In the genomic region with DNA sequence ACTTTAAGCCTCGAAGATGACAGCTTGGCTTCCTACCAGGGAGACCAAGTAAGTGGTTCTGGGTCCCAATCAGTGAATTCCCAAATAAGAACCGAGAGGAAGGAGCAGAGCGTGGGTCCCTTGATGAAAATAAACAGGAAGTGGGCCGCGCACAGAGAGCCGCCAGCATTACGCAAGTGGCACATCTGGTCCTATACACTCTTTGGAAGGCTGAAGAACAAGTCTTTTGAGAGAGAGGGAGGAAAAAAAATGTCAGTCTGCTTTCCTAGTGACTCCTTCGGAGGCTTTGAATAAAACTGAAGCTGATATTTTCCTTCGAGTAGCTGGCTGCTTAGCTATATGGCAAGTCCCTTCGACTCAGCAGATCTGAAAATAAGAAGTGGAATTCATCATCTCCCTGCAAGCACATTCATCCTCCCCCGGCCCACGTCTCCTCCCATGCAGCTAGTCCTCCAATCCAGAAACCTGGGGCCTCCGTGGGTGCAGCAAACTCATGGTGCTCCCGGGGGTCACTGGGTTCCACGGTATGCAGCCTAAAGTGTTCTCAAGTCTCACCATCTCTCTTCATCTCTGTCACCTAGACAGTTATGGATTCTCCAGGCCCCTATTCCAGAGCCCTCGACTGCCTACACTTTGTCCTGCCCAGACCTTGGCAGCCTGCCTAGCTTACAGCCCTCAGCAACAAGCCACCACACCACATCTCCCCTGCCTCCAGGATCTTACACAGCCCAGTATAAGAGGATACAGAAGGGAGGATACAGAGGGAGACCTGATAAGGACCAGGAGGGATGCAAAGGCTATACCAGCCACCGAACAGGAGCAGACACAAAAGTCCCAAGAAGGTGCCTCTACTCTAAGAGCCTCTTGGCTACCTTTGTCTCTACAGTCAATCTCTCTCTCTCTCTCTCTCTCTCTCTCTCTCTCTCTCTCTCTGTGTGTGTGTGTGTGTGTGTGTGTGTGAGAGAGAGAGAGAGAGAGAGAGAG, we compare ENCODE assay signal across 8 mouse cellular contexts. TPM values are rescaled to one million over a fixed set of nuclear protein-coding genes. Genes with fewer than 3 reads are reported as not detected.
A peak's percentile ranks its signal among the peaks of the same experiment; 100 is the strongest.
DNase-seq lines count a peak whose midpoint lies in the region; TF ChIP-seq lines count a peak whose summit lies in the region.

No protein-coding gene starts in this region.

- peak overlapping the region; percentile 25 for H3K27ac ChIP-seq in bone marrow macrophage, adult 2 months (ENCODE audit: insufficient read depth, low read depth, low read length)

- TF ChIP-seq CTCF in bone marrow macrophage, adult 2 months (IDR thresholded peaks at IDR 0.05; ENCODE audit: low read depth, low read length) = no peak
- TF ChIP-seq CTCF in lung, adult 2 months (IDR thresholded peaks at IDR 0.05; ENCODE audit: insufficient read depth, low read length) = no peak

- H3K4me3 ChIP-seq in bone marrow macrophage, adult 2 months (ENCODE audit: insufficient read depth, low read length) = no peak overlapping the region
- H3K4me3 ChIP-seq in lung, adult 2 months (replicated peaks; ENCODE audit: extremely low read depth, low read depth, low read length) = no peak overlapping the region

- peak; percentile 21 for DNase-seq in 416B (ENCODE audit: low read depth)
- peak; percentile 72 to 75 for DNase-seq in heart, adult 9 months (ENCODE audit: low spot score in 2 of 2)
- peak; percentile 64 to 65 for DNase-seq in kidney, postnatal 25 days
- peak; percentile 22 for DNase-seq in lung, adult 2 months
- peak; percentile 86 for DNase-seq in telencephalon, adult 2 months (ENCODE audit: low read depth, low spot score)
- no peak for DNase-seq in cerebellum, postnatal 36 days
- no peak for DNase-seq in urinary bladder, postnatal 14 days (ENCODE audit: low spot score)

- no peak for TF ChIP-seq POLR2A in bone marrow macrophage, adult 2 months (IDR thresholded peaks at IDR 0.05; ENCODE audit: borderline replicate concordance, low read depth, low read length)
- no peak for TF ChIP-seq POLR2A in lung, adult 2 months (IDR thresholded peaks at IDR 0.05; ENCODE audit: borderline replicate concordance, extremely low read depth, low read depth, low read length)

- peaks cover 35% of the 10 kb centered on the region for H3K4me1 ChIP-seq in bone marrow macrophage, adult 2 months (ENCODE audit: control insufficient read depth, insufficient read depth, low read length)
- H3K4me1 ChIP-seq in lung, adult 2 months (ENCODE audit: control insufficient read depth, insufficient read depth, low read length) = peaks cover 6% of the 10 kb centered on the region; the same call in 1 of the 2 replicates

- WGBS in lung, adult 2 months = 23% methylated on average over 17 of the region's 17 CpGs

RNA-seq across cellular contexts. Expression of a gene that starts 43.8 kb away (rescaled TPM):
- not detected in 2 replicates for polyA plus RNA-seq in bone marrow macrophage, adult 2 months (2012; ENCODE audit: insufficient read depth, insufficient read length, missing spikeins)
- polyA plus RNA-seq in lung, adult 2 months (2012; rRNA removed) = 2.0 and 2.2 TPM in 2 replicates

Comparison
In these comparisons a context has a peak if more than half of its experiments do, and no peak if none do; other contexts are left out.
1. DNase-seq: peak in 416B (single experiment), heart, adult 9 months (2 of 2), kidney, postnatal 25 days (2 of 2), lung, adult 2 months (single experiment) and telencephalon, adult 2 months (single experiment); none in cerebellum, postnatal 36 days (0 of 2) and urinary bladder, postnatal 14 days (single experiment).